Mouse (Mus musculus) testis, adult 2 months (tissue): Measurements from ENCODE around the gene Gm20388.

ENCODE experiments used
- CTCF ChIP-seq: fragments of 200-500 bp; IDR thresholded peaks from 2 replicates; pipeline ENCODE4 v1.5.1; 2012; ENCODE audit warnings: low read depth, mild to moderate bottlenecking, inconsistent platforms, low read length, moderate library complexity; ENCODE audit not compliant: control insufficient read depth, insufficient read depth, insufficient replicate concordance
- POLR2A ChIP-seq: fragments of 200-500 bp; IDR thresholded peaks from 2 replicates; pipeline ENCODE4 v1.6.1; 2012; ENCODE audit warnings: low read depth, mild to moderate bottlenecking, inconsistent platforms, low read length, moderate library complexity; ENCODE audit not compliant: control insufficient read depth

GRCm38 (mm10) chr8:122918438-122919107 is 3007.9 kb downstream of the Gm20388 start:
- TF ChIP-seq POLR2A (no peak), CTCF (no peak)
